Mouse (Mus musculus) urinary bladder, postnatal 25 days (tissue): ENCODE data around the gene Hsd11b1.
"Not testable (repeated sequence)": the region's sequence is repeated elsewhere in the genome, so short reads cannot be mapped to it uniquely, and the experiment has no call there.

Source experiments
- DNase-seq: peaks from one replicate; pipeline ENCODE4 v3.0.0; 2022; ENCODE audit warnings: low spot score

Gene Hsd11b1

DNA sequence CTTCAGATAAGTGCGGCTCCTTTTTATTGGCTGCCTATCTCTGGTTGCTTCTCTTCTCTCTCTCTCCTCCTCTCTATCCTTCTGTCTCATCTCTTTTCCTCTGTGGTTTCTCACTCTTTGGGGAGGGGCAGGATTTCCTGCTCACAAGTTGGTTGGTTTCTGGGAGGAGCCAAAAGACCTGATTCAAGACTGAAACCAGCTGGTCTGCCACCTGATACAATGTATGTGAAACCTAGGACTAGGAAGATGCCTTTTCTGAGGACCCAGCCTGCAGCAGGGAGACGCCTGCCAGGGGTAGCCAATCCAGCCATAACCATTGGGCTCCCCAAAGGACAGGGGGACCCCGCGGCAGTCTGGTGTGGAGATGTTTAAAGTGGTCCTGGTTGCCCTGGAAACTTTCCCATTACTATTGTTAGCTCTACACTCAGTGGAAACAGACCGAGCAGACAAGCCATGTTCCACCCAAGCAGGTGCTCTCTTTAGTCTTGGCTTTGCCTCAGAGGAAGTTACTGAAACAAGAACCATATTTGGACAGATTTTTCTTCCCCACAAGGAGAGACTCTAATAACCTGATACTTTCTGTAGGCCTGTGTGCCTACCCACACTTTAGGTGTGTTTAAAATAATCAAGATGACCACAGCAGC lies at the start of gene Hsd11b1:
Gene Hsd11b1, minus strand, starts transcription at position 121 of the 644 bp plus-strand sequence.
- no peak for DNase-seq

DNA sequence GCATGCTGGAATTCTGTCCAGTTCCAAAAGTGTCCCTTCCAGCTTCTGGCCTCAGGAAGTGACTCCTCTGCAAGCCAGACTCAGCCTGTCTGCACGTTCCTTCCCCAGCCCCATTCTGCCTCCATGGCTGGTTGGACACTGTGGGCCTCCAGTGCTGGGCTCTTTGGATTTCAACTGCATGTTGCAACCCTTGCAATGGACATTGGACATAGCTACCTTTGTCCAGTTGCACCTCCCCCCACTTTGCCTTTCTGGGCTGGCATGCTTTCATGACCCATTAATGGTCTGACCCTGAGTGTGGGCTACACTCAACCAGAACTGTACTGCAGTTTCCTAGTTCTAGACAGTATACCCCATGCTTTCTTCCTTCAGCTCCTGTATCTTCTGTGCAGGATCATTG lies 47.7 kb upstream of the Hsd11b1 start:
- DNase-seq = no peak

DNA sequence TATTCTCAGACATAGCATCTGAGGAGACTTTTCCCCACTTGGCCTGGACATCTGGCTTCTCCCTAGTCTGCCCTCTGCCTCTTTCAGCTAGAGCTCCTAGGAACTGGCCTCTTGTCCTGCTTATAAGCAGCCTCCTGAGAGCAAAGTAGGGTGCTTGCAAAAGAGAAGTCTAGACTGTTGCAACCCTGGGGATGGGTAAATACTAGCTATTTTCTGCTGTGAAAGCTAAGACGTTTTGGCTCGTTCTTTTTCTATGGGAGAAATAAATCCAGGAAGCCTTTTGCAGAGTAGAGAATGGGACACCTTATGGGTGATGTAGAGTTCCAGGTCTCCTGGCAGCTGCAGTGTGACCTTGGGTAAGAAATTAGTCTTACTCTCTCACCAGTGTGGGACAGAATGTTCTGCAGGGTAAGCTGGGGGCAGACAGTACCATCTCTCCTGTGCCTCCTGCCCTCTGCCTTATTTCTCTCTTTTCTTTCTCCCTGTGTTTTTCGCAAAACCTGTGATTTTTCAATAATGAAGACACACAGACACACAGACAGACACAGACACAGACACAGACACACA lies 46.7 kb upstream of the Hsd11b1 start:
- no peak for DNase-seq

DNA sequence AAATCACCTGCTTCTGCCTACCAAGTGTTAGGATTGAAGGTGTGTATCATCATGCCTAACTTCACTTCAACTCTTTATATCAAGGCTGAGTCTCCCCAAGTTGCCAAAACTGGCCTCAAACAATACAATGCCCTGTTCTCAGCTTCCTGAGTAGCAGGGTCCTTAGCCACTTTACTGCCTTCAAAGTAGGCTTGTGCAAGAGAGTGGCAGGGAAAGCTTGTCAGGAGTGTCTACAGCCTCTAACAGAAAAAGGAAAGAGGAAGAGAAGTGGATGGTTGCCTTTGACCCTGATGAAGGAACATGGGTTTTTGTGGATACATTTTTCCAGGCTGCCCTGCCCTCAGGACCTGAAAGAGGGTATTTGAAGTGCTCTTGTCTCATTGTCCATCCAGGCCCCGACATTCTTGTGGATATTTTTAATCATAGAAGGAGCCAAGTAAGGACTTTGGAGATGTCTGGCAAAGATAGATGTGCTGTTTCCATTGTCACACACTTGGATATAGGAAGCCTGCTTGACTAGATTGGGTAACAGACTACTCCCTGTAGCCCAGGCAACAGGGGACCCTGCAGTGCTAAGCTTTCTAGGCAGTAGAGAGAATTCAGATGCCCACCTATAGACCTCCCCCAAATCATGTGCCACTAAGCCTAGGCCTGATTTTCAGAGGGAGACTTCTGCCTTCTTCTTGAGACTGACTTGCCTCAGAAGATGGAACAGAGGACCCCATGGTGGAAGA lies 46.1 kb upstream of the Hsd11b1 start:
- DNase-seq = no peak

DNA sequence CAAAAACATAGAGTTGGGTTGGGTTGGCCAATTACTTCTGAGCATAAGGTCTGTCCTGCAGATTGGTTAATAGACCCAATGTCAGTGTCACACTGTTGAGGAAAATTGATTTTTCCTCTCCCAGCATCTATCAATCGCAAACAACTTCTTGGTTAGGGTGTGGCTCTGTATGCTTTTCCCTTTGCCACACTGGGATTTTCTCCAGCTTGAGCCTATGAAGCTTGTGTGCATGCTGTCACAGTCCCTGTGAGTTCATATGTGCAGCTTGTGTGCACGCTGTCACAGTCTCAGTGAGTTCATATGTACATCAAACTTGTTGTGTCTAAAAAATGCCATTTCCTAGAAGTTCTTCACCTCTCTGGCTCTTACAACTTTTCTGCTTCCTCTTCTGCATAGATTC lies 43.0 kb upstream of the Hsd11b1 start:
- no peak for DNase-seq

DNA sequence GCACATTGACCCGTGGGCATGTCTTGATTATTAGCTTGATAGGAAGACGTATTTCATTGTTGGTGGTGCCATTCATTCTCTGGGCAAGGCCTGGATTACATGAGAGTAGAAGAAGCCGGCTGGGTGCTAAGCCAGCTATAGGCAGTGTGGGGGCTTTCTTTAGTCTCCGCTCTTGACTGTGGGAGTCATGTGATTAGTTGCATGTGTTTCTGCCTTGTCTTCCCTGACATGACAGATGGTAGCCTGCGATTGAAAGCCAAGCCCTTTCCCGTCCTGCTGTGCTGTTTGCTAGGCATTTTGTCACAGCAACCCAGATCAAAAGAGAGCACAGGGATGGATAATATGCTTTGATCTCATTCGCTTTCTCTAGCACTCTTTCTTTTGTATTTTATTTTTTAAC lies 41.5 kb upstream of the Hsd11b1 start:
- no peak for DNase-seq

DNA sequence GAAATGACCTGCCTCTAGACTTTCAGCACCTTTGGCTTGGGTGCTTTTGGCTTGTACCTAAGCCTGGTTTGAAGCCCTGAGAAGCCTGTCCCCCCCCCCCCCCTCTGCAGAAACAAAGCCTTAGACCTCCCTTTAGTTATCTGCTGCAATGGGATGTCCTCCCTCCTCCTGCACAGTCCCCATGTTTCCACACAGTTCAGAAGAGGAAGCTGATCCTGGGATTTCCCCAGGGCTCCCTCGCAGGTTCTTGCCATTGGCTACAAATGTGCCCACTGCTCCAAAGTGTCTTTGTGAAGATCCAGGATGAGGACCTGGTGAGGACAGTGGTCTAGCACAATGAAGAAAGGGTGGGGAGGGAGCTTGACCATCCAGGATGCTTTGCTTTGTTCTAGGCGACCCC lies 39.2 kb upstream of the Hsd11b1 start:
- DNase-seq = no peak

DNA sequence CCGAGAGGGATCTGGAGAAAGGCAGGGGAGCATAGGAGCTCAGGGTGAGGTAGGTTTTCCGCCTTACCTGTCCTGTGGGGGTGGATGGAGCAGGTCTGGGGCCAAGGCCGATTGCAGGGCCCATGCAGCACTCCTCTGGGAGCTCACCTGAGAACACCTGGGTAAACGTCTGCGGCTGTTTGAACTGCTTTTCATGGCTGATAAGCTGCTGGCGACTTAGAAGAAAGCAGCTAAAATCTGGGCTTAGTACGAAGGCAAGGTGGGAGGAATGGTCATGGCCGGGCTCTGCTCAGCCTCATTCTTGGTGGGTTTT lies 38.2 kb upstream of the Hsd11b1 start:
- DNase-seq = no peak

DNA sequence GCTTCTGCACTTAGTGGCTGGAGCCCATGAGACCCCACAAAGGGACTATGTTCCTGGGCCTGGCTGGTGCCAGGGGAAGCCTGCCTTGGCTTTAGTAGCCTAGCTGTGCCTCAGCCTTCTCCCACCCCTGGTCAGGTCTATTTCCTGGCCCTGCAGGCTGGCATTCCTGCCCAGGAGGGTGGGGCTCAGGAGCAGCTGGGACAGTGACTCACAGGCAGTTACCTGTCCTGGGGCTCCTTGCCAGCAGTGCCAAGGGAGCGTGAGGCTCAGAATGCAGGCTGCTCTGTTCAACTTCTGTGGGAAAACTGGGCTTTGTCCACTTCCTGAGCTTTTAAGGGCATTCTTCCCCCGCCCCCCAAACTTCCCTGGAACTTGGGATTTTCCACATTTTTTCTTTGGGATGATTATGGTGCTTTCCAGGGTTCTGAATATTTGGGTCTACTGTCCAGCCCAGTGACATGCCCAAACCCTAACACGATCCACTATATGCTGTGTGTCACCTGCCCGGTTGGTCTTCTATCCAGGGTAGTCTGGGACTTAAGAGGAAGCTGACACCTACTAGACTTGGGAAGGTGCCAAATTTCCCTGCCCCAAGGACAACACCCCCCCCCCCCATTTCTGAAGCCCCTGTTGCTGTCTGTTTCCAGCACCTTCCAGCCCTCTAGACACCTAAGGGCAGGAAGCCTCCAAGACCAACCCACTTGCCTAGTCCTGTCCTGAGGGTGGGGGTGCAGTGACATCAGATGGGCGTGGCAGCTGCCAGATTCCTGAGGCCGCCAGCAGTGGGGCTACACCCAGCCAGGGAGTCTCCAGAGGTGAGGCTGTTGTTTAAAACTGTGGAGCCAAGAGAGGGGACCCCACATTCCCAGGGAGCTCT lies 37.6 kb upstream of the Hsd11b1 start:
- peak; percentile 61 for DNase-seq

DNA sequence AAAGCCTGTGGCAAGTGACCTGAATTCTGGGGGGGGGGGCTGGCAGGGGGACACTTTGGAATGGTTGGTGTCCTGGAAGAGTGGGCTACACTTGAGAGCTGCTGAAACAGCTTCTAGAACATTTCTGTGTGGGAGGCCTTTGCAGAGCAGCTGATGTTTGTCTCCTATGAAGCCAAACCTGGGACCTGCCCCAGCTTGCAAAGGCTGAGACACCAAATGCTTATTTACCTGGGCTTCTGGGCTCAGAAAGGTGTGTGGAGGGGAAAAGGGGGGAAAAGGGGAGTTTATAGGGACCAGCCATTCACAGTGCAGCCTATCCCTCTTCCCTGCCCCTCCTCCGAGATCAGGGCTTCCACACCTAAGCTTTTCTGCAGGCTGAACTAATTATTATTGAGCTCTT lies 36.1 kb upstream of the Hsd11b1 start:
- DNase-seq = peak; percentile 26

DNA sequence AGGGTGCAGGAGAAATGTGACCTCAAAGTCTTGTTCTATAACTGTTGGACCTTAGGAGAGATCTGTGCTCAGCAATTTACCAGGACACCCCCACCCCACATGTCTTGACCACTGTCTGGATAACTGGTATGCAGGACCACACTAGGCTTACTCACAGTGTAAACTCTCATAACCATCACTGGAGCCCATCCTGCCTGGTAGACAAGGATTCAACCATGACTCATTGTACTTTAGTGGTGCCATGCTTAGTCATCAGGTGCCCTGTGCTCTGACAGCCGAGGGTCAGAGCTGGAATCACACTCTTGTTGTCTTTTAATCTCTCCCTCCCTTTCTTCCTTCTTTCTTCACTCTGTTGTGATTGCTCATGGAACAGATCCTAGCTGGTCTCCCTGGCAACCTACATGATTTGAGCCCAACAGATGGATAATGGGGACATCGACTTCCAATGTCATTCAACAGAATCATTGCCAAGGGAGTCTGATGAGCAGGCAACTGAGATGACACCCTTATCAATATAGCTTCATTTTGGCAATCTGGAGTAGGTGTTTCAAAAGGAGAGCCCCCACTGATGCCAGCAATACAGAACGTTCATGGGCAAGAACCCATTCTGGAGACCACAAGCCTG lies 34.4 kb upstream of the Hsd11b1 start:
- DNase-seq = no peak

DNA sequence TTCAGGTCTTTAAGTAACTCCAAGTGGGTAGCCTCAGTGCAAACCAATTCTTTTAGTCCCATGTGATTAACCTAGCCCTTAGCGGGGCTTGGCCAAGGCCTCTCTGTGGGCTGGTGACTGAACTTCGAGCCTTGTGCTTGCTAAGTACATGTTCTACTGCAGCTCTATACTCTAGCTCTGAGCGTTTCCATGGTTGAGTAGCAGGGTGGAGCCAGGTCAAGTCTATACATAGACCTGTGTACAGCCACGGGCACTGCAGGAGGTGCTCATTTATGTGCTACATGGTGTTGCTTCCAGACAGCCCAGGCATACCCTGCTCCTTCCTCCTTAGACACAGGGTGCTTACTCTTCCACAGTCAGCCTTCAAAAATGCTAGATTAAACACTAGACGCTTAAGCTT lies 32.0 kb upstream of the Hsd11b1 start:
- DNase-seq = no peak

DNA sequence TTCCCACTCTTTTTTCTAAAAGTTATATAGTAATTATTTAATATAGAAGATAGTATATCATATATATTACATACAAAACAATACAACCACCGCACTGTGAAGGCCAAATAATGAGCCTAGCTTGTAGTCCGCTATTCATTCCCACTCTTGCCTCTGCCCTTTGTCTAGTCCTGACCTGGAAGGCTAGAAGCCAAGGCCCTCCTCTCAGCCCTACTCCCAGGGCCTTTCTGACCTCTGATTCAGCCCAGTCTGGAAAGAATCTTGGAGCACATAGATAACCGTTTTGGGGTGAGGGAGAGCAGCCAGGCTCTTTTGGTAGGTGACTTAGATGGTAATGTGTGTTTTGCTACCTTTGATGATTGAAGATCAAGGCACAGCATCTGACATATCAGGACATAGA lies 30.1 kb upstream of the Hsd11b1 start:
- no peak for DNase-seq

DNA sequence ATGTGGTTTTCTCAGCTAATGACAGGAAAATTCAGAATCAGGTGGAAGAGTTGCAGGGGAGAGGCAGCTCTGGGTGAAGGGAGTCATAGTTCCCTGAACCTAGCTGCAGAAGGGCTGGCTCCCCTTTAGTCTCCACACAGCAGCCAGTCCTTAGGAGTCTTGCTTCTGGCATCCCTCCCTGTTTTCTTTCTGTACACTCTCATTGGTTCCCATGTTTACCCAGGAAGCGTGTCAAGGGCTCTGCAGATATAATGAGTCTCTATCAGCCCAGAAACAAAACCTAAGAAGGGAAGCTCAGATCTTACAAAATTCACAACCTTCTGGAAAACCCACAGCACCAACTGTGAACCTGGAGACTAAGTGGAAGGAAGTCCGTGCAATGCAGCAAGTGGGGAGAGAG lies 29.2 kb upstream of the Hsd11b1 start:
- no peak for DNase-seq

DNA sequence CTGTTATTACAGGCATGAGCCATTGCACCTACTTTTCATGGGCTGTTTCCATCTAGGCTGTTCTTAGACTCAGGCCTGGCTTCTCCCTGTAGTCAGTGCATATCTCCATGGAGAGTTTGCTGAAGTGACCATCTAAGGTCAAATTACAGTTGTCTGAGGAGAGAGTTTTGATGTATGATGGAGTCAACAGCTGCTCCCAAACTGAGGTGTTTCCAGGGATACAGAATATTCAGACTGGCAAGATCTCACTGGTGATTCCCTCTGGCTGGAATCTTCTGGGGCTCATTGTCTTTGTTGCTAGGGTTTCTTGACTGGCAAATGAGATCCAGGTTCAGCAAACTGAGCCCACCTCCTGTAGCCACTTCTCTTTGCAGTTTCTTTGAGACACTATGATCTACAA lies 26.8 kb upstream of the Hsd11b1 start:
- no peak for DNase-seq

DNA sequence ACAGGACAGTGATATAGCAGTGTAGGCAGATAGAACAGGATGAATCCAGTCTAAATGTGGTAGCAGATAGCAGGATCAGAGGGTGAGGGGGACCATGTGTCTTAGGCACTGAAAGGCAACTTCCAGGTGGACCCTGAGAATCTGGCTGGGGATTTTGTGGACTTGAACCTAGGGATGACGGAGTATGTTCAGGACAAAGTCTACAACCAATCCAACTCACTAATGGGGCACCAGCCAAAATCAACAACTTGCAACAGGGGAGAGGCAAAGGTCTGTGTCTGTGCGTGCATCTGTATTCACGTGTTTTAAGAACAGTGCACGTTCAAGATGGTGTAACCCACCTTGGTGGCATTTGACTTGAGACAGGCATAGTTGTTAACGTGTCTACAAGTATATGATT lies 26.0 kb upstream of the Hsd11b1 start:
- DNase-seq = no peak

DNA sequence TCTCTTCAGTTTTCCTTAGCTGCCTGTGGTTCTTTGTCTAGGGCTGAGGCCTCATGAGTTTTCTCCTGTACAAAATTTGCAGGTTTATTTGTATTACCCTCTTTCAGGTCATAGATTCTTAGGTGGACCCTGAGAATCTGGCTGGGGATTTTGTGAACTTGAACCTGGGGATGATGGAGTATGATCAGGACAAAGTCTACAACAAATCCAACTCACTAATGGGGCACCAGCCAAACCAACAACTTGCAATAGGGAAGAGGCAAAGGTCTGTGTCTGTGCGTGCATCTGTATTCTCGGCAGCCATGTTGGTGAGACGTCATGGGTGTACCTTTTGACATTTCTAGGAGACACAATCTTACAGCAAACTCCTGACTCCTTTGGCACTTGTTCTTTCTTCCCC lies 25.2 kb upstream of the Hsd11b1 start:
- DNase-seq = no peak

DNA sequence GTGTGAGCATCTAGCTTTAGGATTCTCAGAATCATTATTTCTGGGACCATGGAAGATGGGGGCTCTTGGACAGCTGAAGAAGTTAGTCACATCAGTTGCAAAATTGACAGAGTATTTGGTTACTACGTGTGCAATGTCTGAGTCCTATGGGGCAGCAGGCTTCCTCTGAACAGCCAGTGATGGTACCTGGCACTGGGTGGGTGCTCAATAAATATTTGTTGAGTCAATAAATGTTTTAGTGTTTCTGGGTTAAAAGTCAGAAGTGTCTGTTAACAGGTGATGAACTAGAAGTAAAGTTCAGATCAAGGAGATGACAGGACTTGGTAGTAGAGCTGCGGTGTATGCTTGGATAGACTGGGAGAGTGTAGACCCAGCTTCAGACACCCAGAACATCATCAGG lies 23.7 kb upstream of the Hsd11b1 start:
- DNase-seq = no peak

DNA sequence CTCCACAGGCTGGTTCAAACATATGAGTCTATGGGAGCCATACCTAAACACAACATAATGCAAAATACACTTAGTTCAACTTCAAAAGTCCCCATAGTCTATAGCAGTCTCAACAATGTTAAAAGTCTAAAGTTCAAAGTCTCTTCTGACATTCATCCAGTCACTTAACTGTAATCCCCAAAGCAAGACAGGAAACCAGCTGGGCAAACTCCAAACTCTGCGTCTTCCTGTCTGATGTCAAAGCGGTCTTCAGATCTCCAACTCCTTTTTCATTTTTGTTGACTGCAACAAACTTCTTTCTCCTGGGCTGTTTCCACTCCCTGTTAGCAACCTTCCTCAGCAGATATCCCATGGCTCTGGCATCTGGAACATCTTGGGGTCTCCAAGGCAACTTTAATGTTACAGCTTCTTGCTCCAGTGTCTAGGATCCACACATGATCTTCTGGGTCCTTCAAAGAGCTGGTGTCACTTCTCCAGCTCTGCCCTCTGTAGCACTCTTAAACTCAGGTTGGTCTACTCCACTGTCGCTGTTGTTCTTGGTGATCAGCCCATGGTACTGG lies 22.0 kb upstream of the Hsd11b1 start:
- DNase-seq = not testable (repeated sequence)

DNA sequence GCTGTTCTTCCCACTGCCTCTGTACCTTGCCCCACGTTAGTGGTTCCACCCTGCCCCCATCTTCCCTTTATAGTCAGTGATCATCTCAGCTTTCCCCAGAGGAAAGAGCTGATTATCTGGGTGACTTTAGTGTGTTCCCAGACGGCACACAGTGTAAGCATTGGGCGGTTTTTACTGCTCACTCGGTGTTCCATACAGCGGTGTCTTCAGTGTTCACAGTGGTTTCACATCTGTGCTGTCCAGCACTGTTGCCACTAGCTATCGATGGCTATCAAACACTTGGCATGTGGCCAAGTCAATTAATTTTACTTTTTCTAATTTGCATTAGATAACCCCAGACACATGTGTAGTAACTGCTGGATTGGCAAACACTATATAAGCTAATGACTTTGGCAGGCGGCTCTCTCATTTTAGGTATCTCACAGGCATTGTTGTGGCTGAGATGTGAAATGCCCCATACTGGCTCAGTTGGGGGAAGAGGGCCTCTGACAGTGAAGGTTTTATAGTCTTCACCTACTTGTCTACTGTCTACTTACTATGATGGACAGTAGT lies 20.4 kb upstream of the Hsd11b1 start:
- DNase-seq = no peak

DNA sequence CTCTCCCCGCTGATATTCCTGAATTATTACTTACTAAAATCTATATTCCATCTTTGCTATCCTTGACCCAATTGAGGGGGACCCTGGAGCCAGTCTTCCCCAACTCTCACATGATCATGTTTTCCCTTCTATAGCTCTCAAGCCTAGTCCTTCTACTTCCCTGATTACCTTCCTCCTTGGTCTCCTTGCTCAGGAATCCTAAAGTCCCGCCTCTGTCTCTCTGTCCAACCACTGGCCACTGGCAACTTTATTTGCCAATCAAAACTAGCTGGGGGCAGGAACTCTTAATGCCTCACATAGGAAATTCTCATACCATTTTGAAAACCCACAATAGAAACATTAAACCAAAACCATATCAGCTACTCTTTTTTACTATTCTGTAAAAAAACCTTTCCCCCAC lies 17.5 kb upstream of the Hsd11b1 start:
- no peak for DNase-seq

DNA sequence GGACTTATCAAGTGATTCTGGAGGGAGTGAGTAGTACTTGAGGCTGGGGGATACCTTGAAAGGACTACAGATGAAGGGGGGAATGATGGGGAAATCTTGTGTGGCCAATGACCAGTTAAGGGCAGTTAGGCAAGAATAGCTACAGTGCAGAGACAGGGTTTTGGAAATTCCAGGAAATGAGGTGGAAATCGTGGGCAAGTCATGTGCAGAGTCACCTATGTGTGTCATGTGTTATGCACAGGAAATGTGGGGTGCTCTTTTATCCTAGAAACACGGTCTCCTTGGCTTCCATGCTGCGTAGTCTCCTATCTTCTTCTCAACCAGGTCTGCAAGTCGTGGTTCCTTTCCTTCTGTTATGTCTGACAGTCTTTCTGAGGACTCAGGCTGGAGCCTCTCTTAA lies 15.6 kb upstream of the Hsd11b1 start:
- no peak for DNase-seq
